Mouse (Mus musculus) ES-E14 (cell line): Measurements from ENCODE around the gene Gm6710. TPM values are rescaled to one million over a fixed set of nuclear protein-coding genes. Genes with fewer than 3 reads are reported as not detected.
"Not testable (repeated sequence)": the region's sequence is repeated elsewhere in the genome, so short reads cannot be mapped to it uniquely, and the experiment has no call there.

Experiments used
- DNase-seq: peaks from one replicate; pipeline ENCODE4 v3.0.0-alpha.2; 2013; ENCODE audit warnings: low read depth, low spot score
- H3K27ac ChIP-seq: 2 replicates; pipeline ENCODE4 v1.5.1; 2012; ENCODE audit warnings: low read depth, mild to moderate bottlenecking, low read length, moderate library complexity, mixed read lengths; ENCODE audit not compliant: poor library complexity, insufficient read depth, severe bottlenecking
- H3K36me3 ChIP-seq: 2 replicates; pipeline ENCODE4 v1.6.1; 2012; ENCODE audit warnings: mild to moderate bottlenecking, low read length, moderate library complexity, mixed read lengths; ENCODE audit not compliant: control insufficient read depth, poor library complexity, insufficient read depth, severe bottlenecking
- H3K4me1 ChIP-seq, 2 experiments: fragments of 150-350 bp in 1 of 2; sonication (generic) in 1 of 2; 2 replicates each; pipeline ENCODE4 v1.6.1; 2012; ENCODE audit warnings: low read length in 2 of 2, mild to moderate bottlenecking in 1 of 2, mixed read lengths in 1 of 2; ENCODE audit not compliant: control insufficient read depth in 2 of 2, insufficient read depth in 2 of 2, poor library complexity in 1 of 2
- H3K4me3 ChIP-seq, 2 experiments: fragments of 150-350 bp in 1 of 2; sonication (generic) in 1 of 2; 2 replicates each; pipeline ENCODE4 v1.5.1; 2012; ENCODE audit warnings: low read length in 2 of 2, low read depth in 1 of 2, mild to moderate bottlenecking in 1 of 2, mixed read lengths in 1 of 2; ENCODE audit not compliant: insufficient read depth in 1 of 2, poor library complexity in 1 of 2, severe bottlenecking in 1 of 2
- H3K9ac ChIP-seq: 2 replicates; pipeline ENCODE4 v1.6.1; 2012; ENCODE audit warnings: low read depth, mild to moderate bottlenecking, low read length, mixed read lengths; ENCODE audit not compliant: poor library complexity, insufficient read depth, severe bottlenecking
- H3K9me3 ChIP-seq: fragments of 150-350 bp; sonication (generic); 2 replicates; pipeline ENCODE4 v1.6.1; 2012; ENCODE audit warnings: low read depth, mild to moderate bottlenecking, low read length; ENCODE audit not compliant: control insufficient read depth, insufficient read depth
- in situ Hi-C, 2 experiments: fragments of 600-800 bp; cut with MboI; formaldehyde crosslinking; loops; one replicate each; pipeline ENCODE4 v1.15.1; 2025; ENCODE audit warnings: low sequenced_read_pairs in 2 of 2, inconsistent platforms in 1 of 2; ENCODE audit not compliant: unreplicated experiment in 2 of 2
- total RNA-seq: library from RNA; depleted of rRNA; stranded (reverse); fragments of 300-350 nt; gene quantifications from 2 replicates; pipeline ENCODE4 v1.2.3, GENCODE M21; 2012; rRNA removed

Gm6710 gene
- total RNA-seq, result 7.0 and 11.1 TPM in 2 replicates

DNA sequence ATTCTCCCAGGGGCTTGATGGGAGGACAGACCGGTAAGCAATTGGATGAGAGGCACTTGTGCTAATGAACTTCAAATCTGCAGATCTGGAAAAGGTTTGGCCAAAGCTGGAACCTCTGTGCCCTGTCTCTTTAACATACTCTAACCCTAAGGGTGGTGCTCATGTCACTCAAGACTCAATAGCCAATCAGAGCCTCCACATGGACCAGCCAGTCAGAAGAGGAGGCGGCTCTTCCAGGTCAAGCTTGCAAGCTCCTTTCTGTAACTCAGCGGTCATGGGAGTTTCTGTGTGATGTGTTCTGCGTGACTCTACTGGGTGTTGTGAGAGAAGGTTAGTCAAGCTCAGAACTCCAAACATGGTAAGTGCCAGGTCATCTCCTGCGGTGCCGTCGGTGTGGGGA, at the start of gene Gm6710:
Gene Gm6710 (plus strand): TSS at position 196 of the 400 bp plus-strand sequence.
- DNase-seq, H3K9ac ChIP-seq, H3K4me1 ChIP-seq, H3K36me3 ChIP-seq, H3K9me3 ChIP-seq, H3K27ac ChIP-seq, in situ Hi-C loops, H3K4me3 ChIP-seq: not testable (repeated sequence)

Other genes starting within 250 kb of the Gm6710 start
- not detected in 2 replicates for gene Gm11007, start 225.2 kb upstream of the Gm6710 start, total RNA-seq
- not detected in 2 replicates for gene Zfp969, start 165.6 kb upstream of the Gm6710 start, total RNA-seq
- gene Gm2007, start 127.7 kb upstream of the Gm6710 start, total RNA-seq, result not detected in 2 replicates
- gene Gm14288, start 68.1 kb upstream of the Gm6710 start, total RNA-seq, result 13.7 and 14.3 TPM in 2 replicates
- 28.4 and 34.6 TPM in 2 replicates for gene Zfp966, start 61.9 kb downstream of the Gm6710 start, total RNA-seq
- 9.5 and 12.1 TPM in 2 replicates for gene Gm2026, start 96.1 kb downstream of the Gm6710 start, total RNA-seq